Mouse (Mus musculus) stomach, embryonic 16.5 days (tissue): Measurements from ENCODE around the gene Optn. TPM values are rescaled to one million over a fixed set of nuclear protein-coding genes. Genes with fewer than 3 reads are reported as not detected.

Source experiments
- ATAC-seq: fragments of 200-750 bp; cut with Nextera tagmentation; 2 replicates; pipeline ENCODE4 v1.8.0; 2017; ENCODE audit warnings: moderate number of reproducible peaks, moderate TSS enrichment; ENCODE audit not compliant: insufficient read depth, low FRiP score
- H3K27ac ChIP-seq: fragments of 300-500 bp; sonication (generic); 2 replicates; pipeline ENCODE4 v1.5.1; 2014; ENCODE audit warnings: low read length
- H3K27me3 ChIP-seq: fragments of 300-500 bp; sonication (generic); 2 replicates; pipeline ENCODE4 v1.6.1; 2014; ENCODE audit warnings: low read length, control low read depth, mixed read lengths; ENCODE audit not compliant: control insufficient read depth, insufficient read depth
- H3K36me3 ChIP-seq: fragments of 300-500 bp; sonication (generic); 2 replicates; pipeline ENCODE4 v1.6.1; 2014; ENCODE audit warnings: low read length; ENCODE audit not compliant: control insufficient read depth, insufficient read depth
- H3K4me1 ChIP-seq: fragments of 300-500 bp; sonication (generic); 2 replicates; pipeline ENCODE4 v1.6.1; 2014; ENCODE audit warnings: low read length, control low read depth, mixed read lengths; ENCODE audit not compliant: control insufficient read depth, insufficient read depth
- H3K4me2 ChIP-seq: fragments of 300-500 bp; sonication (generic); 2 replicates; pipeline ENCODE4 v1.6.1; 2014; ENCODE audit warnings: low read depth, low read length, mixed read lengths
- H3K4me3 ChIP-seq: fragments of 300-500 bp; sonication (generic); replicated peaks from 2 replicates; pipeline ENCODE4 v1.5.1; 2014; ENCODE audit warnings: mild to moderate bottlenecking, low read length
- H3K9ac ChIP-seq: fragments of 300-500 bp; sonication (generic); 2 replicates; pipeline ENCODE4 v1.6.1; 2014; ENCODE audit warnings: low read length
- H3K9me3 ChIP-seq: fragments of 300-500 bp; sonication (generic); replicated peaks from 2 replicates; pipeline ENCODE4 v1.6.1; 2016; ENCODE audit warnings: low read length, control low read depth; ENCODE audit not compliant: control insufficient read depth
- WGBS: fragments of 180-500 bp; shearing (Covaris S2); extraction: QIAGEN DNeasy Blood & Tissue Kit; methylation state at CpG from one replicate; pipeline ENCODE4 v1.1.7; 2014; 5-methylcytosine and 5-hydroxymethylcytosine counted together
- polyA plus RNA-seq: library from polyadenylated mRNA; unstranded; fragments of >200 nt; fragmentation: Nextera tagmentation; extraction: Ambion mirVana; gene quantifications from 2 replicates; pipeline ENCODE4 v1.2.1, GENCODE M21; 2015

Optn gene
- polyA plus RNA-seq, 1 experiment from 2014 or later, result 17.6 TPM

DNA sequence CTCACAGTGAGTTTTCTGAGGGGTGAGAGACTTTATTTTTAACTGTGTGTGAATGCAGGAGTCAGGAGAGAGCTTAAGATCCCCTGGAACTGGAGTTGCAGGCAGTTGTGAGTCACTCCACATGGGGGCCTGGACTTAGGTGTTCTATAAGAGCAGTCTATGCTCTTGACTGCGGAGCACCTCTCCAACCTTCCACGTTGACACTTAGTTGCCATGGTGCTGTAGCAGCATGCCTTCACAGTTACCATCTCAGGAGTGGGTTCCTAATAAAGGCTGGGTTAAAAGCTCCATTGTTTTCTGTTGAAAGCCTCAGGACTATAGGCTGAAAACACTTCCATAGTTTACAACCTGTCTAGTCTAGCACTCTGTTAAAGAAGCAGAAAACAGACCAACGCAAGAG, 26.5 kb downstream of the Optn start:
- H3K9ac ChIP-seq, result no peak overlapping the region
- no peaks in the 10 kb centered on the region for H3K9me3 ChIP-seq
- 74% methylated on average over 3 of the region's 3 CpGs for WGBS
- no peaks in the 10 kb centered on the region for H3K36me3 ChIP-seq
- no peaks in the 10 kb centered on the region for H3K27me3 ChIP-seq
- H3K4me2 ChIP-seq, result no peak overlapping the region
- no peak for ATAC-seq
- H3K4me3 ChIP-seq, result no peak overlapping the region
- no peak overlapping the region for H3K27ac ChIP-seq
- H3K4me1 ChIP-seq, result no peaks in the 10 kb centered on the region

DNA sequence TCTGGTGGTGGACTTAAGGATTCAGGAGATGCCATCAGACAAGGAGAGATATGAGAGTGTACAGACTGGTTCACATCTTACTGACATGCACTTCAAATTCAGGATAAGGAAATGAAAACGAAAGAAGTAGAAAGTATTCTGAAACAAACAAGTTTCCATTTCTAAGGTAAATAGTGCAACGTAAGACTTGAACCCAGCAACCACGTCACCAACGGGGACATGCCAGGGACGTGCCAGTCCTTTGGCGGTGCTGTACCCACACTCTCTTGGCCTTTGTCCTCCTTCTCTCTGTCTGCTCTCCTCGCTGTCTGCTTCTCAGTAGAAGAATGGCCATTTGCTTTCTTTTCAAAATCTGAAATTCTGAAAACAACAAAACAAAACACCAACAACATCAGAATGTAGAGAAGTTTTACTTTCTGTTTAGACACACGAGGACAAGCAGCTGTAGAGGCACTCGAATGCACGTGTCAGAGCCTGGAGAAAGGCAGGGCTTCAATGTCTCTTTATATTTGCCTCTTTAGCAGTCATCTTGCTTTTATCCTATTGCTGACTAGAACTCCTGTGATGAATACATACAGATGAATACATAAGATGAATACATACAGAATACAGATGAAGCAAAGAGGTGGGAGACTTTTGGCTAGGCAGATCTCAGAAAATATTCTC, 27.3 kb downstream of the Optn start:
- Histone ChIP-seq H3K27me3 (no peaks in the 10 kb centered on the region), H3K9ac (no peak overlapping the region), H3K36me3 (no peaks in the 10 kb centered on the region), H3K4me2 (no peak overlapping the region), H3K4me1 (no peaks in the 10 kb centered on the region), H3K27ac (no peak overlapping the region), H3K4me3 (no peak overlapping the region), H3K9me3 (no peaks in the 10 kb centered on the region)
- WGBS, result 84% methylated on average over 10 of the region's 10 CpGs
- ATAC-seq, result no peak

DNA sequence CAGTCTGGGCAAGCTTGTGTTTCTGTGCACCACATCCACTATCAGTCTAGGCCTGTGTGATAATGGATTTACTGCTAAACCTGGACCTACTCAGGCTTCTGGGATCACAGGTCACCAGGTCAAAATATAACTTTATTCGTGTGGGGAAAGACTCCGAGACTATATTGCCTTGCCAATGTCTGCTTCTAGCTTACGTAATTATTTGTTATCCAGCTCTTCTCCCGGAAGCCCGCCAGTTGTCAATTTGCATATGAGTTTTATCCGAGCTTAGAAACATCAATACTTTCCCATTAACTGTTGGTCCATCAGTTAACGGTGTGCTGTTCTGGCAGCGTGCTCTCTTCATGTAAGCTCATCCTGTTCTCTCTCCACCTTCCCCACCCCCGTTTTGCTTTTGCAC, 28.6 kb downstream of the Optn start:
- WGBS, result 87% methylated on average over 9 of the region's 9 CpGs
- Histone ChIP-seq H3K9ac (no peak overlapping the region), H3K4me1 (no peaks in the 10 kb centered on the region), H3K4me3 (no peak overlapping the region), H3K27me3 (no peaks in the 10 kb centered on the region), H3K36me3 (no peaks in the 10 kb centered on the region), H3K27ac (no peak overlapping the region), H3K4me2 (no peak overlapping the region), H3K9me3 (no peaks in the 10 kb centered on the region)
- ATAC-seq, result no peak

DNA sequence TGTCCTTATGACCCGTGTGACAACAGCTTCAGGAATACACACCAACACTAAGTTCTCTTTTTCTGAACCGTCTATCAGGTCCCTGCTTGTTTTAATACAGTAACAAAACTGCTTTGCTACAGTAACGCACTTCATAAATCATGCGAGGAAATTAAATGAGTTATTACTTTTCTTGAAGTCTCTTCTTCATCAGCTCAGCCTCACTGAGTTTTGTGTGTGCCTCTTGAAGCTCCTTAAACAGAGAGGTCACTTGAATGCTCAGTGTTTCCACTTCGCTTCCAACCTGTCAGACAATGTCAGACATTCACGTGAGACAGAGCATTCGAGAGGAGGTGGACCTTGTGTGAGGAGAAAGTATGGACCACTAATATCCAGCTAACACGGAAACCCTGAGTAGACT, 29.1 kb downstream of the Optn start:
- H3K4me3 ChIP-seq, result no peak overlapping the region
- 79% methylated on average over 8 of the region's 8 CpGs for WGBS

DNA sequence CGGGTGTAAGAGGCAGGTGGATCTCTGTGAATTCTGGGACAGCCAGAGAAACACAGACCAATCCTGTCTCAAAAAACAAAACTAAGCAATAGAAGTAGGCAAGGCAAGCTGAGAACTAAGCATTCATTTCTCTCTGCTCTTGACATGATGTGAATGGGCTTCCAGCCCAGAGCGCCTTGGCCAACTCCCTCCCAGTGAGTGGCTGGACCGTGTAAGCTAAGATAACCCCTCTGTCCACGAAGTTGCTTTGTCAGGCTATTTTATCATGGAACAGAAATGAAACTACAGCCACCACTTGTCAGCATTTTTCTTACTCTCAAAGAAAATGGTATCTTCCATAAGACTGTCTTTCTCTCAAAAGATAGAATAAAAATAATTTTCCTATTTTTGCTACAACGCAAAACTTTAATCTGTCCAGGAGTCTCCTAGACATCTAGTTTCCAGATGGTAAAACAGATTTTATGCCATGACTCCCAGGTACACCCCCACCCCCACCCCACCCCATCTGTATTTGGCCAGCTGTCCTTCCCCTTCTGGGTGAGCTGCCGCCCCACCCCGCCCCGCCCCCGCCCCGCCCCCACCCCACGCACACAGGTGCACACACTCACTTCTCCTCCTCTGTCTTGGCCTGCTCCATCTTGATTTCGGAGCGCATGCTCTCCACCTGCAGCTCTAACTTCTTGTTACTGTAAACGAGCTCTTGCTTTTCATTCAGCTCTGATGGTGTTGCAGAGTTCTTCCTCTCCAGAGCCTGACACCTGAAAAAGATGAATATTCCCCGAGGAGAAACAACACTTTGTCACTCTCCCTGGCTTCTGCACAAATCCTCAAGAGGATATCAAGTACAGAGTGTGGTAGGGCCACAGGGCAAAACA, 30.1 kb downstream of the Optn start:
- ATAC-seq, result peak; percentile 41; the same call in 1 of the 2 replicates
- Histone ChIP-seq H3K36me3 (no peaks in the 10 kb centered on the region), H3K4me3 (no peak overlapping the region), H3K4me1 (no peaks in the 10 kb centered on the region), H3K9ac (no peak overlapping the region), H3K9me3 (no peaks in the 10 kb centered on the region), H3K27me3 (no peaks in the 10 kb centered on the region), H3K27ac (no peak overlapping the region), H3K4me2 (no peak overlapping the region)
- 41% methylated on average over 15 of the region's 15 CpGs for WGBS

More for the DNA sequence above, 29.1 kb downstream of the Optn start:
- H3K9me3 ChIP-seq, result no peaks in the 10 kb centered on the region
- no peak overlapping the region for H3K27ac ChIP-seq
- H3K36me3 ChIP-seq, result no peaks in the 10 kb centered on the region
- no peaks in the 10 kb centered on the region for H3K4me1 ChIP-seq
- no peak overlapping the region for H3K9ac ChIP-seq
- no peak for ATAC-seq
- no peaks in the 10 kb centered on the region for H3K27me3 ChIP-seq
- no peak overlapping the region for H3K4me2 ChIP-seq

DNA sequence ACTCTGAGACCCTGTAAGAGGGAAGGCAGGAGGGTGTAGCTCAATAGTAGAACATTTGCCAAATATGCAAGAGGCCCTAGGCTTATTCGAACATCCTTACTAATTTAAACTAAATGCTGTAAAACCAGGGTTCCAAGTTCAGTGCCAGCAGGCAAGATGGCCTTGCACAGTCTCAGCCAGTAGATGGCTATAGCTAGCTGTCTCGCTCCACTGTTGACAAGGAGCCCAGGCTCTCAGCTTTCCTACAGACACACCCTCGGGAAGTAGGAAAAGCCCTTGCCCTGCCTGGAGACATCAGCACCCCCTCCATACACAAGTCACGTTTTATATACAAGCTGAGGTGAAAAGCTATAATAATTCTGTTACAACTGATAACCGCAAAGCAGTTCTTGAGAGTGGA, 31.2 kb downstream of the Optn start:
- Histone ChIP-seq H3K36me3 (no peaks in the 10 kb centered on the region), H3K27me3 (no peaks in the 10 kb centered on the region), H3K9me3 (no peaks in the 10 kb centered on the region), H3K27ac (no peak overlapping the region), H3K4me3 (no peak overlapping the region), H3K4me2 (no peak overlapping the region), H3K9ac (no peak overlapping the region), H3K4me1 (no peaks in the 10 kb centered on the region)
- ATAC-seq, result peak; percentile 70; the same call in 1 of the 2 replicates
- 64% methylated on average over 5 of the region's 5 CpGs for WGBS

DNA sequence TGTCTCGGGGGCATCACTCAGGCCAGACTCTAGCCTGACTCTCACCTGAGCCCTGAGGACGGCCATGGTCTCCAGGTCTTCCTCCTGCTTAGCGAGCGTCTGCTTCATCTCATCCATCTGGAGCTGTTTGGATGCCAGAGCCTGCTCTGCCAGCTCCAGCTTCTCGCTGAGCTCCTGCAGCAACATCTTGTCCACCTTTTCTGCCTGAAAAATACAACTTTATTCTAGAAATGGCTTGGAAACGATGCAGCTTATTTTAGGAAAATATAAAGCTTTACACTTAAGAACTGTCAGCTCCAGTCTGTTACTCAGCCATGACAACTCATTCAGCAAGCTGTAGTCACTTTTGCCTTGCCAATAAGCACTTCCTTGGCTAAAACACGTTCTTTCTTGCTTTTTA, 32.6 kb downstream of the Optn start:
- ATAC-seq, result no peak
- Histone ChIP-seq H3K36me3 (no peaks in the 10 kb centered on the region), H3K27me3 (no peaks in the 10 kb centered on the region), H3K4me1 (no peaks in the 10 kb centered on the region), H3K4me3 (no peak overlapping the region), H3K27ac (no peak overlapping the region), H3K9me3 (no peaks in the 10 kb centered on the region), H3K4me2 (no peak overlapping the region), H3K9ac (no peak overlapping the region)
- 83% methylated on average over 7 of the region's 7 CpGs for WGBS

DNA sequence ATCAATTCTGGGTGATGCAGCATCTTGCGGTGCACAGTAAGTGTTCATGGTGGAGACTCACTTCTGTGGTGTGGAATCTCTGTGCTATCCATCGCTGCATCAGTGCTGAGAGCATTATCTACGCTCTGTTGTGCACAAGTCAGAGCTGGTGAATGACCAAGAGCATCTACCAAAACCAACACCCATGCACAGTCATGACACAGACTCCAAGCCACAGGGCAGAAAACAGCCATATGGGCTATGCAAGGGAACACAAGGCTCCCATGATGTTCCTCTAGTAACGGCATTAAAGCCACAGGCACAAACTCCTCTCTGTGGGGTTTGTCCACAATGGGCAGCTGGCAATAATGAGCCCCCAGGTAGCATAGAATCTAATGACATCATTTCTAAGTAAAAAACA, 34.0 kb downstream of the Optn start:
- ATAC-seq, result no peak
- Histone ChIP-seq H3K9me3 (no peaks in the 10 kb centered on the region), H3K9ac (no peak overlapping the region), H3K4me1 (no peaks in the 10 kb centered on the region), H3K36me3 (no peaks in the 10 kb centered on the region), H3K4me2 (no peak overlapping the region), H3K4me3 (no peak overlapping the region), H3K27ac (no peak overlapping the region), H3K27me3 (no peaks in the 10 kb centered on the region)
- WGBS, result 90% methylated on average over 4 of the region's 4 CpGs

DNA sequence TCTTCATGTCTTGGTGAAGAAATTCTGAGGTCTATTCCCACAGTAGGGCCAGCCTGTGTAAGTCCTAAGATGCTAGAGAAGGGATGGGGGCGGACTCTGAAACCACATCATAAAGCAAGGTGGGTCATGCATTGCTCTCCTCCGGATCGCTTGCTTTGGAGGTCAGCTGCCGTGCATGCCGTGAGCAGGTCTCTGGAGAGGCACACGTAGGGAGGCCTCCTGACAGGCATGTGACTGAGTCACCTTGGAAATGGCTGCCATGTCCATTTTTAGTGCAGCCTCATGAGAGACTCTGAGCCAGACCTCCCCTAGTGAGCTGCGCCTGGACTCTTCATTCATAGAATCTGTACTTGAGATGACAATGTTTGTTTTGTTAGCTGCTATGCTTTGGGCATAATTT, 35.8 kb downstream of the Optn start:
- no peak overlapping the region for H3K9ac ChIP-seq
- no peak overlapping the region for H3K4me2 ChIP-seq
- H3K4me3 ChIP-seq, result no peak overlapping the region
- no peaks in the 10 kb centered on the region for H3K9me3 ChIP-seq
- H3K36me3 ChIP-seq, result no peaks in the 10 kb centered on the region
- H3K4me1 ChIP-seq, result no peaks in the 10 kb centered on the region
- ATAC-seq, result no peak
- no peak overlapping the region for H3K27ac ChIP-seq
- WGBS, result 84% methylated on average over 7 of the region's 7 CpGs
- H3K27me3 ChIP-seq, result no peaks in the 10 kb centered on the region
